ENCODE assay signal across 9 mouse cellular contexts in genomic region chr10:93831730-93832574, GRCm38 (mm10). TPM values are rescaled to one million over a fixed set of nuclear protein-coding genes. Genes with fewer than 3 reads are reported as not detected.
A peak's percentile ranks its signal among the peaks of the same experiment; 100 is the strongest.
DNase-seq lines count a peak whose midpoint lies in the region; ATAC-seq lines count a peak whose summit lies in the region.
"Had no signal": no experiment of that assay in that cellular context is flagged by ENCODE, and none has a peak within 500 bp of the region (broad histone marks: within the 10 kb centered on the region; RNA-seq: fewer than 3 reads in every experiment).

No protein-coding gene starts in this region.

- peaks cover 60% of the 10 kb centered on the region for H3K27me3 ChIP-seq in midbrain, embryonic 10.5 days (ENCODE audit: low read depth, poor library complexity, severe bottlenecking)
- peaks cover 24% of the 10 kb centered on the region for H3K27me3 ChIP-seq in midbrain, embryonic 16.5 days (ENCODE audit: control insufficient read depth, insufficient read depth, low read depth, low read length)
- peaks cover 37% of the 10 kb centered on the region for H3K27me3 ChIP-seq in limb, embryonic 11.5 days (ENCODE audit: control insufficient read depth, insufficient read depth, low read length)
- H3K27me3 ChIP-seq in splenic B cell, adult 2 months (ENCODE audit: control insufficient read depth, insufficient read depth, low read length, poor library complexity, severe bottlenecking), result no peaks in the 10 kb centered on the region; the same call in none of the 2 replicates

- 4% methylated on average over 18 of the region's 18 CpGs for WGBS in midbrain, embryonic 10.5 days
- WGBS in midbrain, embryonic 16.5 days, result 13% methylated on average over 18 of the region's 18 CpGs
- WGBS in limb, embryonic 11.5 days, result 2% methylated on average over 18 of the region's 18 CpGs

- no peak for ATAC-seq in midbrain, embryonic 16.5 days
- ATAC-seq in limb, embryonic 11.5 days (ENCODE audit: insufficient number of reproducible peaks, low FRiP score, low TSS enrichment, low read depth), result no peak

- no peaks in the 10 kb centered on the region for H3K9me3 ChIP-seq in midbrain, embryonic 10.5 days (replicated peaks)
- H3K9me3 ChIP-seq in midbrain, embryonic 16.5 days (replicated peaks; ENCODE audit: control insufficient read depth, low read length, poor library complexity, severe bottlenecking), result no peaks in the 10 kb centered on the region
- H3K9me3 ChIP-seq in limb, embryonic 11.5 days (ENCODE audit: control insufficient read depth, low read length), result no peaks in the 10 kb centered on the region

- no peak overlapping the region for H3K9ac ChIP-seq in midbrain, embryonic 16.5 days (ENCODE audit: low read depth, low read length)
- no peak overlapping the region for H3K9ac ChIP-seq in limb, embryonic 11.5 days (ENCODE audit: low read length)

- peak overlapping the region; percentile 47 for H3K4me3 ChIP-seq in midbrain, embryonic 10.5 days
- H3K4me3 ChIP-seq in midbrain, embryonic 16.5 days (ENCODE audit: low read depth, low read length), result no peak overlapping the region
- H3K4me3 ChIP-seq in limb, embryonic 11.5 days (ENCODE audit: low read depth, low read length), result no peak overlapping the region
- H3K4me3 ChIP-seq: erythroblast, embryonic 14.5 days had no signal

- peaks cover 47% of the 10 kb centered on the region for H3K4me1 ChIP-seq in midbrain, embryonic 10.5 days
- peaks cover 12% of the 10 kb centered on the region for H3K4me1 ChIP-seq in midbrain, embryonic 16.5 days (ENCODE audit: control insufficient read depth, insufficient read depth, low read length)
- H3K4me1 ChIP-seq in limb, embryonic 11.5 days (ENCODE audit: control insufficient read depth, insufficient read depth, low read length), result no peaks in the 10 kb centered on the region; the same call in 1 of the 2 replicates

- intact Hi-C loops in left cerebral cortex, postnatal 36 days (cut with DNase I), result no loop called here

- DNase-seq in embryo, embryonic 9.5 days (ENCODE audit: extremely low spot score), result peak; percentile 45
- no peak for DNase-seq in embryo, embryonic 11 days
- peak; percentile 24 for DNase-seq in midbrain, embryonic 10.5 days (ENCODE audit: low spot score)
- DNase-seq in limb, embryonic 11.5 days (ENCODE audit: low spot score), result peak; percentile 26
- peak; percentile 18 for DNase-seq in splenic B cell, adult 2 months (ENCODE audit: low read depth, low spot score)
- no peak for DNase-seq in adrenal gland, postnatal 4 days (ENCODE audit: low spot score in 2 of 2)
- no peak for DNase-seq in left cerebral cortex, postnatal 36 days (ENCODE audit: low spot score in 2 of 2)

- H3K27ac ChIP-seq in midbrain, embryonic 10.5 days (replicated peaks), result peak overlapping the region; percentile 75
- H3K27ac ChIP-seq in midbrain, embryonic 16.5 days (ENCODE audit: low read length), result no peak overlapping the region
- H3K27ac ChIP-seq in limb, embryonic 11.5 days (replicated peaks; ENCODE audit: low read depth, low read length), result no peak overlapping the region

- no peaks in the 10 kb centered on the region for H3K36me3 ChIP-seq in midbrain, embryonic 10.5 days
- H3K36me3 ChIP-seq in midbrain, embryonic 16.5 days (ENCODE audit: control insufficient read depth, insufficient read depth, low read length), result no peaks in the 10 kb centered on the region
- H3K36me3 ChIP-seq in limb, embryonic 11.5 days (ENCODE audit: control insufficient read depth, insufficient read depth, low read length), result no peaks in the 10 kb centered on the region
- H3K36me3 ChIP-seq in splenic B cell, adult 2 months (ENCODE audit: control insufficient read depth, insufficient read depth, low read length, poor library complexity, severe bottlenecking), result no peaks in the 10 kb centered on the region

- no peak overlapping the region for H3K4me2 ChIP-seq in midbrain, embryonic 16.5 days (ENCODE audit: low read length)
- H3K4me2 ChIP-seq in limb, embryonic 11.5 days (ENCODE audit: low read depth, severe bottlenecking), result peak overlapping the region; percentile 18; the same call in 1 of the 2 replicates

RNA-seq across cellular contexts. Expression of gene Usp44, which starts 0.6 kb away (rescaled TPM):
- polyA plus RNA-seq in midbrain, embryonic 10.5 days (2016; fragmentation: Nextera tagmentation; extraction: Ambion mirVana), result 21.1 and 25.7 TPM in 2 replicates
- polyA plus RNA-seq in midbrain, embryonic 16.5 days (2015; fragmentation: Nextera tagmentation; extraction: Ambion mirVana), result 0.14 and 0.30 TPM in 2 replicates
- 1.3 and 1.9 TPM in 2 replicates for polyA plus RNA-seq in limb, embryonic 11.5 days (2014; fragmentation: Nextera tagmentation; extraction: Ambion mirVana)
- total RNA-seq in adrenal gland, postnatal 4 days (2021), result under 1 TPM; 0.11 to 0.20 TPM
- not detected for total RNA-seq in left cerebral cortex, postnatal 36 days (2021)
- polyA plus RNA-seq: erythroblast, embryonic 14.5 days had no signal

Comparison
In these comparisons a context has a peak if more than half of its experiments do, and no peak if none do; other contexts are left out.
1. DNase-seq: peak in embryo, embryonic 9.5 days (single experiment), midbrain, embryonic 10.5 days (single experiment), limb, embryonic 11.5 days (single experiment) and splenic B cell, adult 2 months (single experiment); none in embryo, embryonic 11 days (single experiment), adrenal gland, postnatal 4 days (0 of 2) and left cerebral cortex, postnatal 36 days (0 of 2).